Mouse (Mus musculus) gastrocnemius, adult 2 months (tissue): ENCODE results near the gene Park7. TPM values are rescaled to one million over a fixed set of nuclear protein-coding genes. Genes with fewer than 3 reads are reported as not detected.
"Not testable (repeated sequence)": the region's sequence is repeated elsewhere in the genome, so short reads cannot be mapped to it uniquely, and the experiment has no call there.

Experiments
- DNase-seq: peaks from one replicate; pipeline ENCODE4 v3.0.0; 2022
- H3K27ac ChIP-seq: fragments of 200-600 bp; 2 replicates; pipeline ENCODE4 v1.8.1; 2022; ENCODE audit warnings: mild to moderate bottlenecking
- H3K4me3 ChIP-seq: fragments of 200-600 bp; 2 replicates; pipeline ENCODE4 v1.8.1; 2022; ENCODE audit warnings: mild to moderate bottlenecking, moderate library complexity
- CTCF ChIP-seq: fragments of 200-600 bp; IDR thresholded peaks from 2 replicates; pipeline ENCODE4 v1.8.1; 2022; ENCODE audit warnings: antibody characterized with exemption, mild to moderate bottlenecking, moderate library complexity
- intact Hi-C: fragments of 180-260 bp; cut with DNase I; formaldehyde crosslinking; loops from one replicate; pipeline ENCODE4 v1.15.1; 2025
- total RNA-seq, 2 experiments: library from RNA; stranded (reverse); gene quantifications; 2 replicates each; pipeline ENCODE4 v1.2.3; 2021

The Park7 gene
- total RNA-seq, 2 experiments from 2014 or later: 579 to 815 TPM

DNA sequence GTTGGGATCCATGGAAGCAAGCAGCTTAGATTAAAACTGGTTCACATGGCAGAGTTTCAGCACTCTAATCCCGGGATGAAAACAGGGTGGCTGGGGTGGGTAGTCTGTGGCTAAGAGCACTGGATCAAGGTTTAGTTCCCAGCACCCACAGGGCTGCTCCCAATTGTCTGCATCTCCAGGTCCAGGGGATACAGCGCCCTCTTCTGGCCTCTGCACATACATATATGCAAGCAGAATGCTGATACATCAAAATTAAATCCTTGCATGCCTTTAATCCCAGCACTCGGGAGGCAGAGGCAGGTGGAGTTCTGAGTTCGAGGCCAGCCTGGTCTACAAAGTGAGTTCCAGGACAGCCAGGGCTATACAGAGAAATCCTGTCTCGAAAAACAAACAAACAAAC lies 5.7 kb downstream of the Park7 start:
- intact Hi-C loops: loop anchor here (10.0 kb wide), 1 partner anchor 424 kb away; no protein-coding TSS in a partner anchor
- not testable (repeated sequence) for DNase-seq
- H3K4me3 ChIP-seq: peak overlapping the region; percentile 93
- TF ChIP-seq CTCF: peak; percentile 28
- peak overlapping the region; percentile 93 for H3K27ac ChIP-seq

GRCm38 (mm10) chr4:150907099-150907498 lies 7.1 kb downstream of the Park7 start:
- intact Hi-C loops: loop anchor here (10.0 kb wide), 1 partner anchor 422 kb away; no protein-coding TSS in a partner anchor
- no peak for TF ChIP-seq CTCF
- H3K27ac ChIP-seq: peak overlapping the region; percentile 93
- peak; percentile 77 for DNase-seq
- H3K4me3 ChIP-seq: peak overlapping the region; percentile 93

- intact Hi-C loops: loop anchor here (10.0 kb wide), 1 partner anchor 418 kb away; no protein-coding TSS in a partner anchor
- Histone ChIP-seq H3K4me3 (peak overlapping the region; percentile 59), H3K27ac (peak overlapping the region; percentile 96)
- no peak for TF ChIP-seq CTCF
- DNase-seq: peak; percentile 89
Measured at GRCm38 (mm10) chr4:150903091-150903742, 11.0 kb downstream of the Park7 start.

DNA sequence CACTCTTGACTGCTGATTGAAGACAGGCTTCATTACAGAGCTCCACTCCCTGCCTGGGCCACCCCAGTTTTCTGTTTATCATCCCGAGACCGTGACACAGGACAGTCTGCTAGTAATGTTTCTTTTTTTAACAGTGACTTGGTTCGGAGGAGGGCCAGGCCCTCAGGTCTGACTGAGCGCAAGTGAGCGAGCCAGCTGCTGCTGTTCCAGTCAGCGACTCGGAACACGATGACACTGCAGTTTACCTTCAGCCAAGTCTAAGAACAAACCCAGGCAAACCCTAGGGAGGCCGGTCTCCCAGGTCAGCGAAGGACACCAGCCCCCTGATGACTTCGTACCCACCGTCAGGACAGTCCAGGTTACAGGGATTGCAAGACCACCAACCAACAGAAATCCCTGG lies 12.2 kb downstream of the Park7 start:
- H3K4me3 ChIP-seq: peak overlapping the region; percentile 66
- TF ChIP-seq CTCF: no peak
- peak overlapping the region; percentile 96 for H3K27ac ChIP-seq
- peak; percentile 89 for DNase-seq
- intact Hi-C loops: loop anchor here (10.0 kb wide), 1 partner anchor 417 kb away; no protein-coding TSS in a partner anchor

- intact Hi-C loops: loop anchor here (1.0 to 10.0 kb wide), 2 partner anchors 245 to 417 kb away; no protein-coding TSS in a partner anchor
- H3K27ac ChIP-seq: peak overlapping the region; percentile 96
- H3K4me3 ChIP-seq: peak overlapping the region; percentile 66
- TF ChIP-seq CTCF: peak; percentile 95
- DNase-seq: peak; percentile 89
Measured at GRCm38 (mm10) chr4:150901651-150902050, 12.6 kb downstream of the Park7 start.

GRCm38 (mm10) chr4:150900486-150900885 lies 13.8 kb downstream of the Park7 start:
- intact Hi-C loops: loop anchor here (10.0 kb wide), 1 partner anchor 416 kb away; no protein-coding TSS in a partner anchor
- peak overlapping the region; percentile 66 for H3K4me3 ChIP-seq
- no peak for TF ChIP-seq CTCF
- peak overlapping the region; percentile 96 for H3K27ac ChIP-seq
- DNase-seq: no peak

DNA sequence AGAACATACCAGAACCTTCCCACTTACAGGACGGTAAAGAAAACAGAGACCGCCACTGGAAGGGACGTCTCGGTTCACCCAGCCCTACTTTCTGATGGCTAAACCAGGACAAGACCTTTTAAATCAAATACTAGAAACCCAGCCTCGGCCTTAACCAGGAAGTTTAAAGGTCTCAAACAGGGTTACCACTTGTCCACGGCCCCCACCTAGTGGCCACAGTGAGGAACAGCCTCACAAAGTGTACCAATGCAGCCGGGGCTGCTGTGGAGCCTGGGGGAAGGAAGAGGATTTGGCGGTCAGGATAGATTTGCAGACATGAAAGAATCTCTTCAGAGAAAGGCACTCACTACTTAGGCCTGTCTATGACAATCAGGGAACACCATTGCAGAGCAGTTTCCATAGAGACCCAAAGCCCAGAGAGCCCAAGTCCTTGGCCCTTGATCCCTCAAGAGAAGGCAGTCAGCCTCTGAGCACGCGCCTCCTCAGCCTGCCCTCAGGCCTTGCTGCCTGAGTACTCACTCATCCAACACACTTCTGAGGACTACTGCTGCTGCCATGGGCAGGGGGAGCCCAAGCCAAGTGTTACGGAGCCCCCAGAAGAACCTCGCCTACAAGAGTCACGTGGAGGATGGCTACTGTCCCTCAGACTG lies 15.4 kb downstream of the Park7 start:
- TF ChIP-seq CTCF: peak; percentile 95
- peak; percentile 86 for DNase-seq
- intact Hi-C loops: loop anchor here (5.0 kb wide), 1 partner anchor 42 kb away; no protein-coding TSS in a partner anchor
- peak overlapping the region; percentile 96 for H3K27ac ChIP-seq
- H3K4me3 ChIP-seq: peak overlapping the region; percentile 66

- DNase-seq: no peak
- Histone ChIP-seq H3K4me3 (no peak overlapping the region), H3K27ac (no peak overlapping the region)
- intact Hi-C loops: loop anchor here (5.0 kb wide), 1 partner anchor 40 kb away; no protein-coding TSS in a partner anchor
- TF ChIP-seq CTCF: no peak
Measured at GRCm38 (mm10) chr4:150896896-150897624, 17.2 kb downstream of the Park7 start.

GRCm38 (mm10) chr4:150894718-150895501 lies 19.3 kb downstream of the Park7 start:
- peak; percentile 48 for DNase-seq
- TF ChIP-seq CTCF: no peak
- Histone ChIP-seq H3K27ac (peak overlapping the region; percentile 54; the same call in 1 of the 2 replicates), H3K4me3 (no peak overlapping the region)
- intact Hi-C loops: loop anchor here (5.0 kb wide), 1 partner anchor 38 kb away; no protein-coding TSS in a partner anchor

DNA sequence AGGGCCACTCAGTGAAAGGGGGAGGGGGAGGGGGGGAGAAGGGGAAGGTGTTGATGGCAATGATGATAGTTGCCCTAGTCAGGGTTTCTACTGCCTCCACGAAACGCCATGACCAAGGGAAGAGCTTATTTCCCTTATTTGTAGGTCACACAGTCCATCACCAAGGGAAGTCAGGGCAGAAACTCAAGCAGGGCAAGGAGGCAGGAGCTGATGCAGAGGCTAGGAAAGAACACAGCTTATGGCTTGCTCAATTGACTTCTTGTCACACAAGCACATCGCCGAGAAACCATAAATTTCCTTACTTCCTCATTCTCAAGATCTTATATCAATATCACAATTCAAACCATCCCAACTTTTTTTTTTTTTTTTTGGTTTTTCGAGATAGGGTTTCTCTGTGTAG lies 22.9 kb downstream of the Park7 start:
- intact Hi-C loops: no loop called here
- TF ChIP-seq CTCF: no peak
- H3K27ac ChIP-seq: no peak overlapping the region
- no peak for DNase-seq
- no peak overlapping the region for H3K4me3 ChIP-seq

GRCm38 (mm10) chr4:150889955-150890315 lies 24.3 kb downstream of the Park7 start:
- no peak overlapping the region; the same call in 1 of the 2 replicates for H3K27ac ChIP-seq
- intact Hi-C loops: no loop called here

More at GRCm38 (mm10) chr4:150889955-150890315, 24.3 kb downstream of the Park7 start:
- TF ChIP-seq CTCF: no peak
- H3K4me3 ChIP-seq: peak overlapping the region; percentile 57
- DNase-seq: no peak
